Mouse (Mus musculus) small intestine, adult 2 months (tissue): Measurements from ENCODE around the gene Zfp14. TPM values are rescaled to one million over a fixed set of nuclear protein-coding genes. Genes with fewer than 3 reads are reported as not detected.
A peak's percentile ranks its signal among the peaks of the same experiment; 100 is the strongest.

Experiments used
- H3K27ac ChIP-seq: fragments of 200-500 bp; 2 replicates; pipeline ENCODE4 v1.5.1; 2012; ENCODE audit warnings: low read depth, low read length, control low read depth, inconsistent platforms; ENCODE audit not compliant: insufficient read depth
- H3K27me3 ChIP-seq: fragments of 200-500 bp; 2 replicates; pipeline ENCODE4 v1.6.1; 2012; ENCODE audit warnings: mild to moderate bottlenecking, moderate library complexity, low read length, inconsistent platforms; ENCODE audit not compliant: control insufficient read depth, insufficient read depth
- H3K36me3 ChIP-seq: fragments of 200-500 bp; 2 replicates; pipeline ENCODE4 v1.6.1; 2012; ENCODE audit warnings: mild to moderate bottlenecking, low read length, control low read depth, inconsistent platforms; ENCODE audit not compliant: control insufficient read depth, insufficient read depth
- H3K4me1 ChIP-seq: fragments of 200-500 bp; 2 replicates; pipeline ENCODE4 v1.6.1; 2012; ENCODE audit warnings: low read length, inconsistent platforms, mixed read lengths; ENCODE audit not compliant: control insufficient read depth, insufficient read depth, insufficient read length
- H3K4me3 ChIP-seq: fragments of 200-500 bp; 2 replicates; pipeline ENCODE4 v1.5.1; 2012; ENCODE audit warnings: low read depth, mild to moderate bottlenecking, control low read depth, inconsistent platforms, low read length, moderate library complexity
- CTCF ChIP-seq: fragments of 200-500 bp; IDR thresholded peaks from 2 replicates; pipeline ENCODE4 v1.5.1; 2012; ENCODE audit warnings: low read depth, mild to moderate bottlenecking, control low read depth, inconsistent platforms, low read length, moderate library complexity, mixed read lengths; ENCODE audit not compliant: insufficient replicate concordance, insufficient read length; ENCODE audit errors: extremely low read depth
- POLR2A ChIP-seq: fragments of 200-500 bp; IDR thresholded peaks from 2 replicates; pipeline ENCODE4 v1.6.1; 2012; ENCODE audit warnings: low read depth, mild to moderate bottlenecking, control low read depth, inconsistent platforms, low read length, moderate library complexity
- WGBS: fragments of 180-500 bp; shearing (Covaris S2); methylation state at CpG from one replicate; pipeline ENCODE4 v1.1.7; 2018; 5-methylcytosine and 5-hydroxymethylcytosine counted together
- polyA plus RNA-seq: library from polyadenylated mRNA; depleted of rRNA; stranded (reverse); fragments of >200 nt; gene quantifications from 2 replicates; pipeline ENCODE4 v1.2.3, GENCODE M21; 2012; rRNA removed

The Zfp14 gene
- polyA plus RNA-seq, 1 experiment: 0.58 TPM

DNA sequence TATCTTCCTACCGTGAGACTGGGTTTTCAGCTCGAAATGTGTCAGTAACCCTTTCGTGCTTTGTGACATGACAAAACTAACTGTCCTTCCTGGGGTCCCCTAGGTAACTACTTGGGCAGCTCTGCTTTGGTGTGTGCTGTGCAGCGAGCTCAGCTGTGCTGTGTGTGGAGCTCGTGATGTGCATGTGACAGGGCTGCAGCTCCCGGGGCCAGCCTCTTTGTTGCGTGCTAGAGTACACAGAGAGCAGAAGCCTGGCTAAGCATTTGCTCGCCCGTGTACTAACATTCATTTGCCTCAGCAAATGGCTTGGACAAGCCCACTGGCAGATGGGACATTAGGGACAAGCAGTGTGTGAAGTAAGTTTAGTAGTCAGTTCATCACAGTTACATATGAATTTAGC, 57.8 kb downstream of the Zfp14 start:
- TF ChIP-seq CTCF (no peak), POLR2A (no peak)
- Histone ChIP-seq H3K27me3 (no peaks in the 10 kb centered on the region), H3K4me3 (no peak overlapping the region), H3K4me1 (peaks cover 4% of the 10 kb centered on the region; the same call in 1 of the 2 replicates), H3K36me3 (peaks cover 27% of the 10 kb centered on the region), H3K27ac (no peak overlapping the region)
- 97% methylated on average over 9 of the region's 9 CpGs for WGBS

DNA sequence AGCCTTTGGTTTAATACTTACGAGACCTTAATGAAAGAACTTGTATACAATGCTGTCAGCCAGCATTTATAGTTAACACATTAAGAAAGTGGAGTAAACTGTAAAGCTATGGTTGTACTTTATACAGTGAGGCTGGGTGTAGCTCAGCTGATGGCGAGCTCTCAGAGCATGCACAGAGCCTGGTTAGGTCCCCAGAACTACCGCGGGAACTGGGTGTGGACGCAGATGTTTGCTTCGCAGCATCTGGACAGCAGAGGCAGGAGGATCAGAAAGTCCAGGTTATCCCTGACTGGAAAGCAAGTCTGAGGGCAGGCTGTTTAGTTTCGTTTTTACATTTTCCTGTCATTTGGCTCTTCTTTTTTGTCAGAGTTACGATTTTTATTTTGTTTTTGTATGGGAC, 58.5 kb downstream of the Zfp14 start:
- 92% methylated on average over 8 of the region's 8 CpGs for WGBS
- H3K27ac ChIP-seq: no peak overlapping the region

DNA sequence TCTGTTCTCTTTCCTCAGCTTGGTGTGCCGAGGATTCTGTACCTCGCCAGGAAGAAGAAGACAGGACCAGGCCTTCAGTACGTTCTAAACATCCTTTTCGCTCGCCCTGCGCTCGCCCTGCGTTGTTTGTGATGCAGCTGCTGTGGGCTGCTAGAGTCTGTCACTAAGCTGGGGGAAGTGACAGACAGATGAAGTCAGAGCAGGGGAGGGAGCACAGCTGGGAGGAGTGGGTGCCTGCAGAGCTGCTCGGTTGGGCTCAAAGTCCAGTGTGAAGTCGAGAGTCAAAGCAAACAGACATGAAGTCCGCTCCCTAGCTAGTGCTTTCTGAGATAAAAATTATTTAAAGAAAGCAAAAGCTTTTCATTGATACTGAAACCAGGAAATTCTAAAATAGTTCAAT, 62.1 kb downstream of the Zfp14 start:
- Histone ChIP-seq H3K27me3 (no peaks in the 10 kb centered on the region), H3K4me3 (peak overlapping the region; percentile 17), H3K4me1 (peaks cover 4% of the 10 kb centered on the region; the same call in 1 of the 2 replicates), H3K36me3 (peaks cover 22% of the 10 kb centered on the region), H3K27ac (peak overlapping the region; percentile 26)
- WGBS: 33% methylated on average over 11 of the region's 11 CpGs
- TF ChIP-seq CTCF (no peak), POLR2A (no peak)

More for the DNA sequence above, 58.5 kb downstream of the Zfp14 start:
- TF ChIP-seq POLR2A (no peak), CTCF (no peak)
- Histone ChIP-seq H3K4me1 (peaks cover 4% of the 10 kb centered on the region; the same call in 1 of the 2 replicates), H3K27me3 (no peaks in the 10 kb centered on the region), H3K36me3 (peaks cover 25% of the 10 kb centered on the region), H3K4me3 (no peak overlapping the region)

DNA sequence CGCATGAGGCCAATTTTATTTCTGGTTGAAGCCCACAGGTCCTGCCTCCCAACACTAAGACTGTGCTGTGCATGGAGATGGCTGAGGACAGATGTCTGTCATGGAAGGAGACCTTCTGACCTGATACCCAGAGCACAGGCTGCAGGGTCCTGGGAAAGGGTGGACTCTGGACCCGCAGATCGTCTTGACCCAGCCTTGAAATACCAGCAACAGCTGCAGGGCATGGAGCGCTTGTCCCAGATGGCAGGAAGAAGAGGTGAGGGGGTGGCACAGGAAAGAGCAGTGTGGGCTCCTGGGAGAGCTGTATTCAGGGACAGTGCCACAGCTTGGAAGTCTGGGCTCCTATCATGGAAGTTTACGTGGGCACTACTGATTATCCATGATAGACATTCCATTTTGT, 63.6 kb downstream of the Zfp14 start:
- Histone ChIP-seq H3K27ac (no peak overlapping the region), H3K4me3 (no peak overlapping the region), H3K36me3 (peaks cover 17% of the 10 kb centered on the region), H3K27me3 (no peaks in the 10 kb centered on the region), H3K4me1 (peaks cover 8% of the 10 kb centered on the region)
- 79% methylated on average over 5 of the region's 5 CpGs for WGBS
- no peak for TF ChIP-seq CTCF
- TF ChIP-seq POLR2A: no peak

Other genes starting within 250 kb of the Zfp14 start
- 0.43 and 0.86 TPM in 2 replicates for gene Zfp790, start 235.3 kb downstream of the Zfp14 start, polyA plus RNA-seq
- 0.05 and 0.06 TPM in 2 replicates for gene Zfp940, start 197.7 kb downstream of the Zfp14 start, polyA plus RNA-seq
- gene Zfp420, start 191.4 kb downstream of the Zfp14 start, polyA plus RNA-seq: 0.13 and 0.18 TPM in 2 replicates
- gene Zfp27, start 144.8 kb downstream of the Zfp14 start, polyA plus RNA-seq: 0.69 and 0.81 TPM in 2 replicates
- gene Zfp383, start 143.2 kb downstream of the Zfp14 start, polyA plus RNA-seq: 0.04 and 0.14 TPM in 2 replicates
- gene Zfp74, start 97.3 kb downstream of the Zfp14 start, polyA plus RNA-seq: 0.38 and 2.7 TPM in 2 replicates
- 1.3 and 2.3 TPM in 2 replicates for gene Zfp568, start 67.4 kb downstream of the Zfp14 start, polyA plus RNA-seq
- 0.23 and 0.25 TPM in 2 replicates for gene Zfp82, start 21.5 kb upstream of the Zfp14 start, polyA plus RNA-seq
- 0.06 TPM in 1 of 2 replicates, not detected in the other for gene Gm26920, start 39.0 kb upstream of the Zfp14 start, polyA plus RNA-seq
- 0.11 and 0.95 TPM in 2 replicates for gene Zfp566, start 39.1 kb upstream of the Zfp14 start, polyA plus RNA-seq
- 2.6 and 7.1 TPM in 2 replicates for gene Zfp260, start 43.4 kb upstream of the Zfp14 start, polyA plus RNA-seq
- 0.06 and 0.19 TPM in 2 replicates for gene Zfp382, start 70.6 kb upstream of the Zfp14 start, polyA plus RNA-seq
- 2.6 and 3.0 TPM in 2 replicates for gene Zfp146, start 118.4 kb upstream of the Zfp14 start, polyA plus RNA-seq
- gene Cox7a1, start 132.8 kb upstream of the Zfp14 start, polyA plus RNA-seq: 47.5 and 165 TPM in 2 replicates
- 351 and 819 TPM in 2 replicates for gene Capns1, start 147.4 kb upstream of the Zfp14 start, polyA plus RNA-seq
- gene Polr2i, start 180.6 kb upstream of the Zfp14 start, polyA plus RNA-seq: 59.2 and 86.9 TPM in 2 replicates
- gene Tbcb, start 180.9 kb upstream of the Zfp14 start, polyA plus RNA-seq: 24.6 and 45.2 TPM in 2 replicates
- 0.15 TPM in 1 of 2 replicates, not detected in the other for gene Ovol3, start 184.3 kb upstream of the Zfp14 start, polyA plus RNA-seq
- gene Thap8, start 228.7 kb upstream of the Zfp14 start, polyA plus RNA-seq: 0.16 TPM in 1 of 2 replicates, not detected in the other
- gene Wdr62, start 229.0 kb upstream of the Zfp14 start, polyA plus RNA-seq: 6.5 and 15.9 TPM in 2 replicates
- 6.4 and 9.0 TPM in 2 replicates for gene Clip3, start 240.3 kb upstream of the Zfp14 start, polyA plus RNA-seq